Mouse (Mus musculus) C2C12 (cell line): ENCODE results near the gene Mpp3.

ENCODE experiments used
- CEBPB ChIP-seq: IDR thresholded peaks from one replicate; pipeline ENCODE4 v1.6.1; 2011; ENCODE audit warnings: low read depth, mild to moderate bottlenecking, control low read depth, moderate library complexity
- CTCF ChIP-seq: IDR thresholded peaks from one replicate; pipeline ENCODE4 v1.5.1; 2011; ENCODE audit not compliant: control insufficient read depth, insufficient read depth, insufficient read length
- MYOD1 ChIP-seq: IDR thresholded peaks from one replicate; pipeline ENCODE4 v1.6.1; 2011; ENCODE audit warnings: low read depth; ENCODE audit not compliant: control insufficient read depth, insufficient read length
- MYOG ChIP-seq: IDR thresholded peaks from one replicate; pipeline ENCODE4 v1.6.1; 2011; ENCODE audit not compliant: control insufficient read depth, insufficient read length; ENCODE audit errors: extremely low read depth

DNA sequence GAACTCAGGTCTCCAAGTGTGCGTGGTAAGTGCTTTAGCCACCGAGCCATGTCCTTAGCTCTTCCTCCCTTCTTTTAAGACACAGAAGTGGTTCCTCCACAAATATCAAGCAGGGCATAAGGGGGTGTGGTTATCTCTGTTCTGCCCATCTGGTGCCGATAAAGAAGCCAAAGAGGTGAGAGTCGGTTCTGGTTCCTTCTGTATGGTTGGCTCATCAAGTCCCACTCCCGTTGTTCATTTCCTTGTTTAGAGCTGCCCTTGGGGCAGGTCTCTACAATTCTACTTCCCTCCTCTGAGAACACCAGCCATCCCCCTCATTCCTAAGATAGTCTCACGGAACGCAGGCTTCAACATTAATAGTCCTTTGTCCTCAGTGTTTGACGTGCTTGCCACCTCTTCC is 34.2 kb downstream of the Mpp3 start:
- TF ChIP-seq CEBPB: no peak
- no peak for TF ChIP-seq MYOD1
- TF ChIP-seq MYOG: no peak
- no peak for TF ChIP-seq CTCF
